Mouse (Mus musculus): ENCODE measurements around the gene Abcc1.
A peak's percentile ranks its signal among the peaks of the same experiment; 100 is the strongest.

The Abcc1 gene

GRCm38 (mm10) chr16:14439801-14440614 is 78.7 kb downstream of the Abcc1 start:
- no peak for DNase-seq (ENCODE audit: low spot score in 2 of 2)

- DNase-seq (ENCODE audit: low spot score in 2 of 2), result peak in 1 of 2 experiments; percentile 8
Measured at GRCm38 (mm10) chr16:14444059-14444855, 82.9 kb downstream of the Abcc1 start.

DNA sequence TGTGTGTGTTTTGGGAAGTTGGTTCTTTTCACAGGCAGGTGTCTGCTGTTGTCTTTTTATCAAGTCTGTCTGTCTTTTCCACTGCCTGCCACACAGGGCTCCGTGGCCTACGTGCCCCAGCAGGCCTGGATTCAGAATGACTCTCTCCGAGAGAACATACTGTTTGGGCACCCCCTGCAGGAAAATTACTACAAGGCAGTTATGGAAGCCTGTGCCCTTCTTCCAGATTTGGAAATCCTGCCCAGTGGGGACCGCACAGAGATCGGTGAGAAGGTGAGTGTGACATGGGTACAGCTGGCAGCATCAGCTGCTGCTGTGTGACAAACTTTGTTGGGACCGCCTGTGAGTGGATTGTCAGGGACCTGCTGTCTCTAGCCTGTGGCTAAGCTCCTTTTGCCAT is 83.8 kb downstream of the Abcc1 start:
- DNase-seq (ENCODE audit: low spot score in 2 of 2), result peak in 1 of 2 experiments; percentile 36

DNA sequence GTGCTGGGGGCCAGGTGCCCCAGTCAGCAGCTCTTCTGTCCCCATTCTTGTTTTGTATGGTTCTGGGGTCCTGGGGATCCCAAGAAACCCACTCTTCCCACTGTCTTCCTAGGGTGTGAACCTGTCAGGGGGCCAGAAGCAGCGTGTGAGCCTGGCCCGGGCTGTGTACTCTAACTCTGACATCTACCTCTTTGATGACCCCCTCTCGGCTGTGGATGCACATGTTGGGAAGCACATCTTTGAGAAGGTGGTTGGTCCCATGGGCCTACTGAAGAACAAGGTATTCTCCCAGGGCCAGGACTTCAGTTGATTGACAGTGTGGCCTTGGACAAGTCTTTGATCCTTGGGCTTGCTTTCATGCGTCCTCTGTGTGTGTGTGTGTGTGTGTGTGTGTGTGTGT is 86.0 kb downstream of the Abcc1 start:
- no peak for DNase-seq (ENCODE audit: low spot score in 2 of 2)

DNA sequence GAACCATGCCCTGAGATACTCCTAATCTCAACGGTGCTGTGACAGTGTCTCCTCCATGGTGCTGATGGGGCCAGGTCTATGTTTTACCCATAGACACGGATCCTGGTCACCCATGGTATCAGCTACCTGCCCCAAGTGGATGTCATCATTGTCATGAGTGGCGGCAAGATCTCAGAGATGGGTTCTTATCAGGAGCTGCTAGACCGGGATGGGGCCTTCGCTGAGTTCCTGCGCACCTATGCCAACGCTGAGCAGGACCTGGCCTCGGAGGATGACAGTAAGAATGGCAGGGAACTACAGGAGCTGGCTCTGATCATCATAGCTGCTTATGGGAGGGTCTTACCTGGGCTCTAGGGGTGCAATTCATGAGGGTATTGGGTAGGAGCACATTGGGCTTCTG is 86.9 kb downstream of the Abcc1 start:
- no peak for DNase-seq (ENCODE audit: low spot score in 2 of 2)

DNA sequence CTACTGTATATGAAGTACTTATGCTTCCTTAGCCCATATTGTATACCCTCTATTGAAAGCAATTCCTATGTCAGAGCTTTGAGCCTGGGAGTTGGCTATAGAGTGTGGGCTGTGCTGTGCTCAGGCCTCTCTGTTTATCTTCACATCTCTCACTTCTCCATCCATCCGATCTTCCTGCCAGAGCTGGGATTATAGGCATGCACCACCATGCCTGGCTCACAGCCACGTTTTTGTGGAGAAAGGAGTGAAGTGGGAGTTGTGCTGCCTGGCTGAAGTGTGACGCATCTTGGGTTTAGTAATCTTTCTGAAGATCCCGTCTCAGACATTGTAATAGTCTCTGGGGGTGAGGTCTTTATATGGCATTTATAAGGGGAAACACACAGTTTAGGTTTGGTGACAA is 88.5 kb downstream of the Abcc1 start:
- DNase-seq (ENCODE audit: low spot score in 2 of 2), result no peak

GRCm38 (mm10) chr16:14451374-14452046 is 90.2 kb downstream of the Abcc1 start:
- DNase-seq (ENCODE audit: low spot score in 2 of 2), result no peak

DNA sequence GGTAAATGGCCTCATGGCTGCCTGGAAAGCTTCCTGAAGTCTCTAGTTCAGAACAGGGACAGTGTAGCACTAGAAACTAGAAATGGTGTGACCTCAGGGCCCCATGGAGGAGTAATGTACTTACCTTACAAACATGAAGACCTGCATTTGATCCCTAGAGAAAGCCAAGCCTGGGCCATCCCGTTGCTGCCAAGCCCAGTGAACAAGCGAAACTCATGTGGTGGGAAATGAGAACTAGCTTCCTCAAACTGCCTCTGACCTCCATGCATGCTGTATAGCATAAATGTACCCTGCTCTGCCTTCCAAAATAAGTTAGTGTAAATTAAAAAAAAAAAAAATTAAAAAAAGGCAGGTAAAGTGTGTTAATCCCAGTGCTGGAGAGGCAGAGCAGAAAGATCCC is 101.2 kb downstream of the Abcc1 start:
- no peak for DNase-seq (ENCODE audit: low spot score in 2 of 2)

DNA sequence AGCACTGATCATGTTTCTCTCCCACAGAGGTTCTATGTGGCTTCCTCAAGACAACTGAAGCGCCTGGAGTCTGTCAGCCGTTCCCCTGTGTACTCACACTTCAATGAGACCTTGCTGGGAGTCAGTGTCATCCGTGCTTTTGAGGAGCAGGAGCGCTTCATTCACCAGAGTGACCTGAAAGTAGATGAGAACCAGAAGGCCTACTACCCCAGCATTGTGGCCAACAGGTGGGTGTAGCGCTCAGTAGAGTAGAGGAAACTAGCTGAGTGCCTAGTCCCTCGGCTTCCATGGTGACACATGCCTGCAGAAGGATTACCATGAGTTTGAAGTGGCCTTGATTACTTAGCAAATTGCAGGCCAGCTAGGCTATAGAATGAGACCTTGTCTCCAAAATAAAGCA is 103.7 kb downstream of the Abcc1 start:
- no peak for DNase-seq (ENCODE audit: low spot score in 2 of 2)

- DNase-seq (ENCODE audit: low spot score in 2 of 2), result no peak
Measured at GRCm38 (mm10) chr16:14468351-14468750, 107.0 kb downstream of the Abcc1 start.

- no peak for DNase-seq (ENCODE audit: low spot score in 2 of 2)
Measured at GRCm38 (mm10) chr16:14468841-14469240, 107.5 kb downstream of the Abcc1 start.

DNA sequence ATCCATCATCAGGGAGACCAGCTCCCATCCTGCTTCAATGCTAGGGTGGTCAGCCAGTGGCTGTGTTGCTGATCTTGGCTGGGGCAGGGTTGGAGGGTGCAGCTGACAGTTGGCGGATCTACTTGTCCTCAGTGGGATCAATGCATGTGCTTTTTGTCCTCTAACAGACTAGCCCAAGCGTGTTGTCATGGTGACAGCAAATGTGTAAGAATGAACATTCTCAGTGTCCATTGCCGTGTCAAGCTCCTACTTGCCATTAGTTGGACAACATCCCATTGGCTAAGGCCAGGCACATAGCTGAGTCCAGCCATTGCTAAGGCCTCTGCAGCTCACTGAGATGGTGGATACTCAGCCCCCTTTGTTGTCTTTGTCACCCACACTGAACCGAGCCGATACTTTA is 110.8 kb downstream of the Abcc1 start:
- DNase-seq (ENCODE audit: low spot score in 2 of 2), result no peak

DNA sequence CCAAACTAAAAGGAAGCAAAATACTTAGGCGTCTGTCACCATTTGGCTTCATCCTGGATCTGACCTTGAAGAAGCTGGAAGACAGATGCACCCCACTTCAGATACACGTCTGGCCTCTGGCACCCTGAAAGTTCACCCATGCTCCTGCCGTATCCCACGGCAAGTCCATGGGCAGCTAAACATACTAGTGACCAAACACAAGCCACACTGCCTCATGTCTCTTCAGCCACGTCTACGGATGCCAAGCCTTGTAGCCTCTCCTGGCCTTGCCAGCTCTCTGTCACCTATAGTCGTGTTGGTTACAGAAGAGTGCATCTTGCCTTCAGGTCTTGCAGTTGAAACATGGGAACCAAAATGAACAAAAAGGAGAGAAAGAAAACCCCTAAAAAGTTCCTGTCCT is 112.3 kb downstream of the Abcc1 start:
- DNase-seq (ENCODE audit: low spot score in 2 of 2), result no peak

- no peak for DNase-seq (ENCODE audit: low spot score in 2 of 2)
Measured at GRCm38 (mm10) chr16:14475001-14475400, 113.6 kb downstream of the Abcc1 start.

GRCm38 (mm10) chr16:14476056-14476455 is 114.7 kb downstream of the Abcc1 start:
- no peak for DNase-seq (ENCODE audit: low spot score in 2 of 2)

GRCm38 (mm10) chr16:14476701-14477400 is 115.5 kb downstream of the Abcc1 start:
- DNase-seq (ENCODE audit: low spot score in 2 of 2), result no peak

DNA sequence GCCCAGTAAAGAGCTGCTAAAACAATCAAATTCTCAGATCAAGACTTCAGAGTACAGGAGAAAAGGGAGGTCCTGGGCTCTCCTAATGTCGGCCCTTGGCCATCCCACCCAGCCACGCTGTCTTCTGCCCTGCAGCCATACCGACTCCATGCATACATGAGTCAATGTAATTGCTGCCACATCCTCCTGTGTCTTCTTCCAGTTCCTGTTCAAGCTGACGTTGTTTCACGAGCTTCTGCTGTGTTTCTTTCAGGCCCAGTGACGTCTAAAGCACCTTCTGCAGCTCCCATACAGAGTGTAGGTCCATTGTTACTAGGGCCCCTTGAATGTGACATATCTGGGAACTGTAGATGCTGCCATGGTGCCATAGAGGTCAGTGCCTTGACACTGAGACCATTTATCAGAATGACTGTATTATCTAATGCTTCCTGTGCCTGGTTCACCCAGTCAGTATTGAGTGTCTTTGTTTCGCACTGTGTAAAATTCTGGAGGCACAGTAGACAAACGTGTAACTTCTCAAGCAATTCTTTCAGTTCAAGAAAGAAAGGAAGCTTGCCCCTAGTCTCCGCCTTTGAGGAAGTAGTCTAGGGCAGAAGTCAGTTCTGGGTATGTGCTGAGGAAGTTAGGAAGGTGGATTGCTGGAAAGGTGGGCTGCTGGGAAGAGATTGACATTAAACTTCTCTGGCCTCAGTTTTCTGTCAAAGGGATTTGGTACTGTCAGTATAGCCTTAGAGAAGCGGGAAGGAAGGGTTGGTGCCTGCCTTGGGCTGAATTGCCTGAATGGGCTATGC is 116.3 kb downstream of the Abcc1 start:
- DNase-seq (ENCODE audit: low spot score in 2 of 2), result no peak

DNA sequence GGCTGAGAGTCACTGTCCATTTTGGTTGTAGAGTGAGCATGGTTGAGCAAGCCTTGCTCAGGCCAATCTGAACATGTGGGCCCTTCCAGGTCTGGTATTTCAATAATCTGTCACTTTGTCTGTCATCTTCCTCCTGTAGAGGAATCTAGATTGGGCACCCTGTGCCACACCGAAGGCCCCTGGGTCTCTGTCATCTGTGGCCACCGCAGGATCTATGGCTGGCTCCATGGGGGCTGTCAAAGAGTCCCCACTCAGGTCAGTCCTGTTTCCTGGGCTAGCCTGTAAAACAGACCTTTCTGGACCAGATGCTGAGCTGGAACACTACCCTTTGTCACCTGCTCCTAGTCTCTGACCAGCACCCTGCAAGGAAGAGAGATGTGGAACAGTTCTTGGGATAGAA is 118.3 kb downstream of the Abcc1 start:
- DNase-seq (ENCODE audit: low spot score in 2 of 2), result no peak

DNA sequence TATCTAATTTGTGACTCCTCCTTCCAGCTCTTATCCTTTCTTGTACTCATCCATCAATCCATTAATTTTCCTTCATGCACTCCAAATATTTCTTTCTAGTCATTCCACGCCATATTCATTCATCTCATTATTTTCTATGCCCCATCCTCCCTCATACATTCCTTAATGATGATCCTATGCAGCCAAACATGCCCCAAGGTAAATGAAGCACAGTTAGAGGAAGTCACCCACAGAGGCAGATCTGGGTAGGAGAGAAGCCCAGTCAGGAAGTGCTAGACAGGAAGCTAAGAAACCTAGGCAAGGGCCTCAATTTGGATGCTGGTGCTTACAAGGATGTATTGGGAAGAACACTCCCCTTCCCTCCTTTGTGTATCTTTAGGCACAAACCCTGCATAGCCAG is 121.9 kb downstream of the Abcc1 start:
- no peak for DNase-seq (ENCODE audit: low spot score in 2 of 2)

DNA sequence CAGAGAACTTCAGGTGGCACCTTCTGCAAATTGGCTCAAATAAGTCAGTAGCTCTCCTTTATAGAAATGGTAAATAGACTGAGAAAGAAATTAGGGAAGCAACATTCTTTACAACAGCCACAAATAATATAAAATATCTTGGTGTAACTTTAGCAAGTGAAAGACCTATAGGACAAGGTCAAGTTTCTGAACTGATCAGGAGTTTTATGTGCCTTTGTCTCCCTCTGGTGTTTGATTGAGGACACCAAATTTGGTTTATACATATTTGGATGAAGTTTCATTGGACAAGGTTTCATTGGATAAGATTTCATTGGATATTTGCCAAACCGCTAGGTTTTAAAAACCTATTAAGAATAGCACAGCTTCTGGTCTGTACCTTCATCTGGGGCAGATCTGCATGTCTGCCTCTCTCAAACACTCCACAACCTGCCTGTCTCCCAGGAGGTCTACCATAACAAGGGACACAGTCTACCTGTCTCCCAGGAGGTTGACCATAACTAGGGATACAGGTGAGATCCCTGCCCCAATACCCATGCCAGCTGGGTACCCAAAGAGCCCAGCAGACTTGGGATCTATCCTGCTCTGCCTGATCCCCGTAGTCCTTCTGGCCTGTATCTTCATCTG is 132.2 kb downstream of the Abcc1 start:
- no peak for DNase-seq (ENCODE audit: low spot score in 2 of 2)

Data from urinary bladder, postnatal 36 days (tissue).